Mouse (Mus musculus) cortical plate, adult 2 months (tissue): Measurements from ENCODE around the gene Fbxl17.

Experiments
- CTCF ChIP-seq: fragments of 200-500 bp; IDR thresholded peaks from 2 replicates; pipeline ENCODE4 v1.5.1; 2011; ENCODE audit warnings: mild to moderate bottlenecking, control low read depth, low read length; ENCODE audit not compliant: insufficient read depth; ENCODE audit errors: extremely low read depth
- POLR2A ChIP-seq: fragments of 200-500 bp; IDR thresholded peaks from 2 replicates; pipeline ENCODE4 v1.6.1; 2011; ENCODE audit warnings: mild to moderate bottlenecking, low read length, control low read depth; ENCODE audit not compliant: insufficient read depth; ENCODE audit errors: extremely low read depth

GRCm38 (mm10) chr17:63240021-63240730 is 259.6 kb downstream of the Fbxl17 start:
- TF ChIP-seq POLR2A (no peak), CTCF (no peak)
